Mouse (Mus musculus): ENCODE data around the gene Nxnl2.

DNA sequence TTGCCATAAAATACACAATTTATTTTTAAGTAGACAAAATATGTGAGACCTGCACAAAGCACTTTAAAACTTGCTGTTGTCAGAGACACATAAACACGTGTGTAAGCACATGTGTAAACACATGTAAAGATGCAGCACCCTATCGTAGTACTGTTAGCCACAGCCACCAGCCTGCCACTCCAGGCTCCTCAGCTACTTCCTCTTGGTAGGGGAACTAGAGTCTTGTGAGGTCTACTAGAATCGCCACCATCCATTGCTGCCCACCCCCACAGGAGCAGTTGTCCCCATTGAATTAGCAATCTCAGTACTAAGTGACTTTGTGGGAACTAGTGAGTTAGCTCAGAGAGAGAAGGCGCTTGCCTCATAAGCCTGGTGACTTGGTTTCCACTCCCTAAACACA is 34.5 kb upstream of the Nxnl2 start:
- TF ChIP-seq CTCF (IDR thresholded peaks at IDR 0.05; ENCODE audit: insufficient read depth, low read length) (no peak), POLR2A (IDR thresholded peaks at IDR 0.05; ENCODE audit: borderline replicate concordance, extremely low read depth, low read depth, low read length) (no peak)

All from lung, adult 2 months (tissue).